Mouse (Mus musculus): Measurements from ENCODE around the gene Cntnap2. TPM values are rescaled to one million over a fixed set of nuclear protein-coding genes. Genes with fewer than 3 reads are reported as not detected.

Cntnap2 gene
- total RNA-seq (2021), result 100 to 1,000 TPM; 132 to 139 TPM

DNA sequence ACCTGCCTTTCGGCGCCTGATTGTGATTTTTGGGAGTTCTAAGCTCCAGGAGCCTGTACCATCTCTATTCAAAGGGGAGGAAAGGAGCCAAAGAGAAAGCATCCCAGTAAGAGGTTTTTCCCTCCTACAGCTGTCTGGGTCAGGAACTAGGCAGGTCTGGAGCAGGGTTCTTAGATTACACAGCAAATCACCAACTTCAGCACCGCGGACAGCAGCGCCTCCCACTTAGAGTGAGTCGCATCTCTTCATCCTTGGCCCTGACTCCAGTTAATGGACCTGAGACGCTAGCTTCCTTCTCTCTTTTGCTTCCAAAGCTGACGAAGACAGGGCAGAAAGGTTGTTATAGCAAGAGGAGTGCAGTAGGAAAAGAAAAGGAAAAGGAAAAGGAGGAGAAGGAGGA lies at the start of gene Cntnap2:
TSS of gene Cntnap2 (plus strand) at position 267 of the 400 bp plus-strand sequence.
- DNase-seq (ENCODE audit: extremely low spot score in 1 of 2, low spot score in 2 of 2), result peak; percentile 27 to 42
- intact Hi-C loops (cut with DNase I), result no loop called here

DNA sequence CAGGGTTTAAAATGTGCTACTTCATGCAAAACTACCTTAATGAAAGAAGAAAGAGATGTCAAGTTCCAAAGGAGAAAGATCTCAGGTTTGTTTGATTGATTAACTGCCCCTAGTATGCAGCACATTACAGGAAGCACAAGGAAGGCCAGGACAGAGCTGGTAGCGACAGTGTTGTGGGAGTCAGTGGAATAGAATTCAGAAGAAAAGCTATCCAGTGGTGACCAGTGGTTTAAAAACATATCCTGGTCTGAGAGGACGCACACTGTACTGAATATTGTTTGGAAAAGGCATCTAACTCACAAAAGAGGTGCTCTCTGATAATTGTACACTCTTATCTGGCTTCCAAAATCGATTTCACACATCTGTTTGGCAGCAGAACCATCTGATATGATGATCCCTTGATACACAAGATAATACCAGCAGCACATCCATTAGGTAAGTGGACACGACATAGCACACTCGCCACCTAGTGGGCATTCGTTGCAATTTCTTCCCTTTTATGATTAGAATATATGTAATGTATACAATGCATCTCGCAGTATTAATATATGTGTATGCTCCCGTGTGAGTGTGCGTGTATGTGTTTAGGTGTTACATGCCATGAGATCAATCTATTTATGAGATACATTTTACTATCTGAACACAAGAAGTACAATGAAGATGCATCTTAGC lies 33.0 kb upstream of the Cntnap2 start:
- DNase-seq (ENCODE audit: extremely low spot score in 1 of 2, low spot score in 2 of 2), result peak; percentile 26 to 49
- intact Hi-C loops (cut with DNase I), result loop anchor here (5.0 to 10.0 kb wide), 3 partner anchors 934 to 1631 kb away; no protein-coding TSS in a partner anchor

DNA sequence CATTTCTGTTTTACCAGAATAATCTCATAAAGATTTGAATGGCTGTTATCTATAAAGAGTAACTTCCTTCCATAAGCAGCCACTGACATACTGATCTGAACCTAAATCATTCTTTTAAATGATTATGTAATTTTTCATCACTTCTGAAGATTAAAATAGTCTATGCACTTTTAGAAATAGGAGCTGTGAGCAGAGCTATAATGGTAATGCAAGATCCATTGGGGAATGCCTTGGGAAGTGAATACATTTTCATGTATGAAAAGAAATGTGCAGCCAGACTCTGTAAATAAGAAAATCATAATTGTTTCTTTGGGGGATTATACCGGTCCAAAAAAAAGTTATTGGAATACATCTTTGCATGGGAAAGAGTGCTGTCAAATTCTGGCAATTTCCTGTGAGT lies 19.7 kb upstream of the Cntnap2 start:
- intact Hi-C loops (cut with DNase I), result no loop called here
- no peak for DNase-seq (ENCODE audit: extremely low spot score in 1 of 2, low spot score in 2 of 2)

DNA sequence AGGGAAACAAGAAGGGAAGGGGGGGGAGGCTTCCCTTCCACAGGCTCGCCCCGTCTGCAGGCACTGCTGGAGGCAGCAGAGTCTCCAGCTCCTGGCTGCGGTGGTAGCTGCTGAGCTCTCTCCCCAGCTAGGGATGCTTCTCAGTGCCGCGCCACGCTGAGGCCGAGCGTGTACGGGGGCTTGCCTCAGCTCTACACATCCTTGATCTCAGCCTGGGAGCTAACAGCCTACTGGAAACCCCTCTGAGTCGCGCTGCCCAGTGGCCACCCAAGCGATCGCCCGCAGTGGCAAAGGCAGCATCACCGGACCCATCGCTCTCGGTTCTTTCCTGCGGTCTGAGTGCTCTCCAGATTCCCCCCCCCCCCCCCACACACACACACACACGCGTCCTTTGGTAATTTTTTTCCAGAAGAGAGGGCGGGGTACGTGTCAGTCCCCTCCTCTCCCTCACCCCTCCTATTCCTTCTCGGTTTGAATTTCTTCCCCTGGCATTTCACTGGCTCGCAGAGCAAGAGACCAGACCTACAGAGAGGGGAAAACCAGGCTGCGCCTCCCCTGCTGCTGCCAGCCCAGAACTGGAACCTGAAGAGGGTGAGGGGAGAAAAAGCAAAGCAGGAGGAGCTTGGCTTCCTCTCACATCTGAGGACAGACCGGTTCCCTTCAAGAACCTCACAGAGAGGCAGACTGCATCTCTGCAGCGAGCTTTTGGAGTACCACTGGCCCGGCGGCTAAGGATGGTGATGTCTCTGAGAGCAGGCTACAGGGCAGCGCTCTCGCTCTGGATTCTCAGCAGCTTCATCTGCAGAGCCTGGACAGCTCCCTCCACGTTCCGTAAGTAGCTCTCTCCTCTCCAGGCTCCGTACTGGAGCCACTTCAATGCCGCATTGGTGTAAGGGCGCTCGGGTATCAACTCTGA lies 657 bp downstream of the Cntnap2 start:
- intact Hi-C loops (cut with DNase I), result loop anchor here (10.0 kb wide), 1 partner anchor 975 kb away; no protein-coding TSS in a partner anchor
- peak; percentile 46 to 55 for DNase-seq (ENCODE audit: extremely low spot score in 1 of 2, low spot score in 2 of 2)

DNA sequence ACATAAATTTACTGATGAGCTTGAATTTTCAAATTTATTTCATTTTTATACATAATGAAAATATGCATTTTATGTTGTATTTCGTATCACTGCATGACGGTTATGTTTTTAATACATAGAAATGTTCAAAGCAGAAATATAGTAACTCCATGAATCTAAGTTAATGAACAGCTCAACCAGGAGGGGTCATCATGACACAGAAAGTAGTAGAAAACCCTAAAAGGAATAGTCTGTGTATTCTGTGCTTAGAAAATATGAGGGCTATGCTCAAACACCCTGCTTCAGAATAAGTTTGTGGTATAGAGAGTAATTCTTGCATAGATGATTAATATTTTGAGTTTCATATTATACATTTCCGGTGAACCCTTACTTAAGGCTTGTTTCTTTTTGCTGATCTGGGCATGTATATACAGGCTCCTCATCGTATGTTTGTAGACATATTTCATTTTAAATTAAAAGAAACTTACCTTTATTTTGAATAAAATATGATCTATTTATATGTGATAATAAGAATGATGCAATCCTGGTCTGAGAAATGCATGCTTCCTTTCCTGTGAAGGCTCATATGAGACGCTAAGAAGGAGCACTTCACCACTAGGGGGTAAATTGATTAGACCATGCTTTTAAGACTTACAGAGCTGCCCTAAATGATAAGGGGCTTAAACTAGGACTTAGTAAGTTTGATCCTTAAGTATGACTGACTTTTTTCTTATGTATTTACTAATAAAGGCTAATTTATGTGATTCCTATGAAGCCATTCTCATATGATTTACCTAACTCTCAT lies 3.2 kb downstream of the Cntnap2 start:
- no peak for DNase-seq (ENCODE audit: extremely low spot score in 1 of 2, low spot score in 2 of 2)
- intact Hi-C loops (cut with DNase I), result loop anchor here (10.0 kb wide), 1 partner anchor 972 kb away; no protein-coding TSS in a partner anchor

DNA sequence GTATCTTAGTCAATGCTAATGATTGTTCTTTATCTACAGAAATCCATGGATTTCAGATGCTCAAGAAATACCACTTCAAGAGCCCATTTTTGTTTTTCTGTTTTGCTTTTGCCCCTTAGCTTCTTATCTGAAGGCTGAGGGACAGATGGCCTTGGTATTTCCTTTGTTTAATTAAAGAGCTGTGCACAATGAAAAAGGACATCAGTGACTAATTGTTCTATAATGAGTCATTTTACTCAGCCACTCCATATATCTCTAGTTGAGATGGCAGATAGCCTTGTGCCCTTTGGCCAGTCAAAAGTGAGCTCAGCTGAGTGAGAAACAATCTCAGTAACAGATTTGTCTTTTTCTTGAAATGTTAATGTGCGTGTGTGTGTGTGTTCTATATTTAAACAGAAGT lies 29.1 kb downstream of the Cntnap2 start:
- DNase-seq (ENCODE audit: extremely low spot score in 1 of 2, low spot score in 2 of 2), result no peak
- intact Hi-C loops (cut with DNase I), result no loop called here

DNA sequence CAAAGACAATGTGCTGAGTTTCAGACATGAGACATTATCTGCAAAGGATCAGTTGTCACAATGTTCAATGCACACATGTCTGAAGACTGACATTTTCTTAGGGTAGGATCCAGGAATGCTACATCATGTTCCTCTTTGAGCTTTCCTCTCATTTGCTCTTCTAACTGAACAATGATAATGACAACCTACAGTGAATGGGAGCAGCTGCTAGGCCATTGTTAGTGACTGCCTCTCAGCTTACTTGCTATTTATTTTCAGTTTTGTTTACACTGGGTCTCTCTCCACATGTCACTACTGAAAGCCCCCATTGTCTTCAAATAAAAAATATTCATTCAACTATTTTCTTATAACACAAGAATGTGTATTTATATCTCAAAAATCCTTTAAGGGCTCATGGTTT lies 54.5 kb downstream of the Cntnap2 start:
- DNase-seq (ENCODE audit: extremely low spot score in 1 of 2, low spot score in 2 of 2), result no peak
- intact Hi-C loops (cut with DNase I), result no loop called here

DNA sequence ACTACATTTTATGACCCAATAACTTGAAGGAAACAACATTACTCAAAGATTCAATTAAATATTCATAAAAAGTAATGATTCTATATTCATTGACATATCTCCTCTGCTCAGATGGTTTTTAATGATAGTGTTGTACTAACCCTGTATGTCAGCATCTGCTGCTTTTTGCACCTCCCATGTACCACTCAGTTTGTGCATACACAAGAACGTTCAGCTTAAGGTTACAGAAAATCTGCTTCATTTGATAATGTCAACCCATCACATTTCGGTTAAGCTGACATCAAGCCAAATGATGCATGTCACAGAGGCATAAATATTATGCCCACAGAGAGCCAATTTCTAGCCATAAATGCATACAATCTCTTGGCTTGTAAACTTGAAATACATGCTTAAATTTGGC lies 85.7 kb downstream of the Cntnap2 start:
- DNase-seq (ENCODE audit: extremely low spot score in 1 of 2, low spot score in 2 of 2), result no peak

DNA sequence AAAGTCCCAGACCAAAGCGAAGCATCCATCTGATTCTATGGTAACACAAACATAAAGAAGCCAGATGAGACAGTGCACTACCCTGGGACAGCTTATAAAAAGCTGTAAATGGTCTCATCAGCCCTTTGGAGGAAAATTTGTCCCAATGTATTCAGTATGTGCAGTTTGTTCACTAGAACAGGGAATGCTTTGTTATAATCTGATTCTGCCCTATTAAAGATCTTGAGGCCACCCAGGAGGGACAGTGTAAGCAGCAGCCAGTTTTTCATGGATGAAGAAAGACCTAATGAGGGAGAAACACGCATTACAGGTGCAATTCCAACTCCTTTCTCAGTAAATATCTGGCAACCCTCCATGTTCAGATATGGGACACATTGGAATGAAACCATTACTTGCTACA lies 145.9 kb downstream of the Cntnap2 start:
- intact Hi-C loops (cut with DNase I), result no loop called here

More for the DNA sequence above, 85.7 kb downstream of the Cntnap2 start:
- intact Hi-C loops (cut with DNase I), result no loop called here

DNA sequence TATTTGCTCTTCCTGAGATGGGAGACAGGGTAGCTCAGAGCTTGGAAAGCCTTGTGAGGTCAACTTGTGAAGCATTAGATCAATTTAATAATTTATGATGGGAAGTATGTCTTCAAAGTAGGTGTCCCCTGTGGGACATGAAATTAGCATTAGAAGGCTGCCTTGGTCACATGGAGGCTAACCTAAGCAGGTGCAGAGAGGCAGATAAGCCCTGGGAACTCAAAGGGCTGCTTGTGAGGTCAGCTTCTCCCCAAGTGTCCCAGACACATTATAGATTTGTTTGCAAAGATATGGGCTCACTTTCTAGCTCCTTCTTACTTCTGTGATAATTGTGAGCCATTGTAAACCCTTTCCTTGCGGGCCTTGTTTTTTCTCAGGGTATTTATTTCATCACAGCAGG lies 155.2 kb downstream of the Cntnap2 start:
- no peak for DNase-seq (ENCODE audit: extremely low spot score in 1 of 2, low spot score in 2 of 2)

More for the DNA sequence above, 145.9 kb downstream of the Cntnap2 start:
- DNase-seq (ENCODE audit: extremely low spot score in 1 of 2, low spot score in 2 of 2), result no peak

DNA sequence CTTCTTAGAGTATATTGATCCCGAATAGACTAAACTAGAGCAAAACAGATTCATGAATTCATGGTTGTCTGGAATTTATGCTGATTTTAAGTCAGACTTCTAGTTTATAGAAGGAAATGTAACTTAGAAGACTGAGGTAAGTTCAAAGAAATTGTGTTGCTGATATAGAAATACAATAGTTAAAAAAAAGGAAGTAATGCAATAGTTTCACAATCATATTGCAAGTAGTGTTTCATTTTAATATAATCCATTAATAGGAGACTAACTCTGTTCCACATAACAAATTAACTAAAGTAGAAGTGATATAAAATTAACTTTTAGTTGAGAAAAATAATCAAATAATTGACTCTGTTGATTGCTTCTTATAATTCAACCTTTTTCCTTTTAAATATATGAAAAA lies 169.8 kb downstream of the Cntnap2 start:
- intact Hi-C loops (cut with DNase I), result no loop called here
- DNase-seq (ENCODE audit: extremely low spot score in 1 of 2, low spot score in 2 of 2), result no peak

More for the DNA sequence above, 155.2 kb downstream of the Cntnap2 start:
- intact Hi-C loops (cut with DNase I), result no loop called here

DNA sequence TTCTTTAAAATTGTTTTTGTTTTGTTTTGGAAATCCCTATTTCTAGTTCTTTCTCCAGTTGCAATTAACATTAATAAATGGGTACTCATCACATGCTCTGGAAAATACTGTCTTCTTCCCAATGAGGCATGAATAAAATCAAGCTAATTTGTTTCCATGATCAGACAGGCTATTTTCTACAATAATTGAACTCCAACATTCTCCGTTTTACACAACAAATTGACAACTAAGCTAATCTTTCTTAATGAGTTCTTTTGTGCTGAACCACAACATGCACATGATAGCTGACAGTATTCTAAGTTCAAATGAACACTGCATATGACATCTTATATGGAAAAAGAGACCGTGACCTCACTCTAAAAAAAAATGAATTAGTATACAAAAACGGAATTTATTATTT lies 173.4 kb downstream of the Cntnap2 start:
- intact Hi-C loops (cut with DNase I), result no loop called here
- DNase-seq (ENCODE audit: extremely low spot score in 1 of 2, low spot score in 2 of 2), result no peak

DNA sequence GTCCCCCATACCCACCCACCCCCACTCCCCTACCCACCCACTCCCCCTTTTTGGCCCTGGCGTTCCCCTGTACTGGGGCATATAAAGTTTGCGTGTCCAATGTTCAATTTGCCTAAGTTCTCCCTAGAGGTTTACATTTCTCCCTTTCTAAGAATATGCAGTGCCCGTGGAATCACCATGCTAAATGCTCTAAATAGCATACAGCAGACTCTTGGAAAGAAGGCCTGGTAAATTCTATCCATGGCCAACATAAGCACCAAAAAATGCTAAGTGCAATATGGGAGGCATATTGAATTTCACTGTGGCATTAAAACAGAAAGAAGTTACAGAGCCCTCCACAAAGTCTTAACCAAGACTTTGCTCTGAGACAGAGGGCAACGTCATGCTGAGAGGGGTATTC lies 177.4 kb downstream of the Cntnap2 start:
- DNase-seq (ENCODE audit: extremely low spot score in 1 of 2, low spot score in 2 of 2), result no peak
- intact Hi-C loops (cut with DNase I), result no loop called here

DNA sequence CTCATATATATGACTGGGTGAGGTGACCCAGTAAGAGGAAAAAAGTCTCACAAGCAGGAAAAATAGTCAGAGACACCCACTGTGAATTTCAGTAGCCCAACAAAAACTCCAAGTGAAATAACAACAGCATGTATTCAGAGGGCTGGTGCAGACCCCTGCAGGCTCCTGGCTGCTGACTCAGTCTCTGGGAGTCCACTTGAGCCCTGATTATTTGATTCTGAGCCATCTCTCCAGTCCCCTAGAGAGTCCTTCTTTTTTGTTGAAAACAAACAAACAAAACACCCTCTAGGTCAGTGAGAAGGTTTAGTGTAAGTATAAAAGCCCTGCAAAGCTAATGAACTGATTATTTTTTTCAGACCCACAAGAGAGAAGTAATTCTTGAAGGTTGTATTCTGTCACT lies 179.0 kb downstream of the Cntnap2 start:
- DNase-seq (ENCODE audit: extremely low spot score in 1 of 2, low spot score in 2 of 2), result no peak

DNA sequence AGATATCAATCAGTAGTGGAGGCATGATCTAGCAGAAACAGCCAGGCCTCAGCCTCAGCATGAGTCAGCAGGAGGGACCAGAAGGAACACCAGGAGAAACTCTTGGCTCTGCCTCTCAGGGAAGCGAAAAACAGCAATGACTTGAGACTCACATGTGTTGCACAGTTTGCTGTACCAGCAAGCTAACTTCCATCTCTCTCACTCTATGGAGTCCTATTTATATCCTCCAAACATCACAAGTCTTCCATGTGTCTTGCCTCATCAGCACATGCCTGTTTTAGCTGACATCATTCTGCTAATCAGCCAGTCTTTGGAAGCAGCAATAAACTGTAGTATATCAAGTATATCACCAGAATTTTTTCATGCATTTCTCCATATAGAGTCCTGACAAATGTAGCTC lies 182.1 kb downstream of the Cntnap2 start:
- DNase-seq (ENCODE audit: extremely low spot score in 1 of 2, low spot score in 2 of 2), result no peak
- intact Hi-C loops (cut with DNase I), result no loop called here

More for the DNA sequence above, 179.0 kb downstream of the Cntnap2 start:
- intact Hi-C loops (cut with DNase I), result no loop called here

DNA sequence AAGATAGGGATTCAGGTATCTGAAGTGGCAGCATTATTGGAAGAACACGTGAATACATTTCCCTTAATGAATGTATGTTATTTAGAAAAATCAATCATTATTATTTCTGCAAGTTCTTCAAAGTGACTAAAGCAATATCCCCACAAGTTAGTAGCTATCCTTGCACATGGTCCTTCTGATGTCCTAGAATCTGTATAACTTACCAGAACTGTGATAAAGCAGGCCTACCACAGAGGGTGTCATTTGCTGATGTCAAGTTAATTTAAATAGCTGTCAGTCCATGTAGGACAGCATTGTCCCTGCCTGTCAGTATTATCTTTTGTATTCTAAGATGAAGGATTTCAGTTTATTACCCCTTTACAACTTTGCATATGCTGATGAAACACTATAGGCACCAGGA lies 185.5 kb downstream of the Cntnap2 start:
- no peak for DNase-seq (ENCODE audit: extremely low spot score in 1 of 2, low spot score in 2 of 2)
- intact Hi-C loops (cut with DNase I), result no loop called here

DNA sequence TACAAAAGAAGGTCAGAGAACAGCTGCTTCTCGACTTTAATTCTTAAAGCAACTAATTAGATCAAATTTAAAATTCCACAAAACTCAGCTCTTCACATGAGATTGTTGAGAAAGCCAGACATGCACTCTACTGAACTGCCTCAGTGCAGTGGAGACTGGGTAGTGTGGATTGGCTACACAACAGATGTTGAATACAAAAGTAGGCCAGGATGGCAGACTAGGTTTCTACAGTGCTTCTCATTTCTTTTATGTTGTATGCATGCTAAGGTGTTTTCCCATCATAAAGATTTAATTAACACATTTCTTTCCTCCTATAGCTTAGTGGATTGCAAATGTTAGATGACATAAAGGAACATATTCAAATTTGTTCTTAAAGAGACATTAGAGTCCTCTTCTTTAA lies 198.9 kb downstream of the Cntnap2 start:
- intact Hi-C loops (cut with DNase I), result no loop called here
- DNase-seq (ENCODE audit: extremely low spot score in 1 of 2, low spot score in 2 of 2), result no peak

DNA sequence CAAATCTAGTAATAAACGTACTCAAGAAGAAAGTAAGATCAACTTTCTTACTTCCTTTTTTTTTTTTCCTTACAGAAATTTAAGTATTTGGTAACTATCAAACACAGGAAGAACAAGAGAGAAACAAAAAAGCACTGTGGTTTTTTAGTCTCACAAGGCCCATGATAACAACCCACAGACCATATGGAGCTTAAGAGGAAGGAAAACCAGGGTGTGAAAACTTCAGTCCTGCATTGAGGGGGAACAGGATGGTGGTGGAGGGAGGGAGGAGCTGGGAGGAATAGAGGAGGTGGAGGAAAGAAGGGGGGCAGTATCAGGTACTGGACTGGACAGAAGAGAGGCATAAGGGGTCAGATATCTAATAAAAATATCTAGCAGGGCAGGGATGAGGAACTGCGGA lies 212.4 kb downstream of the Cntnap2 start:
- no peak for DNase-seq (ENCODE audit: extremely low spot score in 1 of 2, low spot score in 2 of 2)
- intact Hi-C loops (cut with DNase I), result no loop called here

DNA sequence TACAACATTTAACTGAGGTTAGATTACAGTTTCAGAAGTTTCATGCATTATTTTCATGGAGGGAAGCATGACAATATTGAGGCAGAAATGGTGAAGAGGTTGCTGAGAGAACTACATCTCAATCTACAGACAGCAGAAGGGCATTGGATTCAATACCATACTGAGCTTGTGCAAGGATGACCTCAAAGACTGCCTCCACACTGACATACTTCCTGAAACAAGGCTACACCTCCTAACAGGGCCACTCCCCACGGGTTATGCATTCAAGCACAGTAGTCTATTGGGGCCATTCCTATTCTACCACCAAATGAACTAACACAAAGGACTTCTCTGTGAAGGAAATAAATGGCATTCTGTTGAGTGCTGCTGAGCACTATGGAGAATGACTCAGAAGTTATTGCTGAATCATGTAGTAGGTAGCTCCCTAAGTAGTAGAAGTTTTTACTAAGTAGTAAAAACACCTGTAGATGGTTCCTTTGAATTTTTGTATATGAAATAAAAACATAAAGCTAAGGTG lies 214.2 kb downstream of the Cntnap2 start:
- intact Hi-C loops (cut with DNase I), result no loop called here
- no peak for DNase-seq (ENCODE audit: extremely low spot score in 1 of 2, low spot score in 2 of 2)

Data from left cerebral cortex, postnatal 10 days (tissue).